Mouse (Mus musculus) intestine, postnatal 0 days (tissue): ENCODE measurements around the gene Snapin. TPM values are rescaled to one million over a fixed set of nuclear protein-coding genes. Genes with fewer than 3 reads are reported as not detected.

ENCODE experiments used
- ATAC-seq: fragments of 200-750 bp; cut with Nextera tagmentation; 2 replicates; pipeline ENCODE4 v1.8.0; 2017; ENCODE audit warnings: mild to moderate bottlenecking, moderate TSS enrichment, moderate library complexity
- H3K27ac ChIP-seq: fragments of 300-500 bp; sonication (generic); 2 replicates; pipeline ENCODE4 v1.5.1; 2014; ENCODE audit warnings: mild to moderate bottlenecking, low read depth, low read length, moderate library complexity
- H3K27me3 ChIP-seq: fragments of 300-500 bp; sonication (generic); replicated peaks from 2 replicates; pipeline ENCODE4 v1.6.1; 2014; ENCODE audit warnings: low read length, mixed read lengths; ENCODE audit not compliant: control insufficient read depth, insufficient read depth
- H3K36me3 ChIP-seq: fragments of 300-500 bp; sonication (generic); 2 replicates; pipeline ENCODE4 v1.6.1; 2014; ENCODE audit warnings: mild to moderate bottlenecking, moderate library complexity; ENCODE audit not compliant: control insufficient read depth, insufficient read depth
- H3K4me1 ChIP-seq: fragments of 300-500 bp; sonication (generic); replicated peaks from 2 replicates; pipeline ENCODE4 v1.6.1; 2014; ENCODE audit warnings: antibody characterized with exemption, low read length, mixed read lengths; ENCODE audit not compliant: control insufficient read depth, insufficient read depth
- H3K4me2 ChIP-seq: fragments of 300-500 bp; sonication (generic); replicated peaks from 2 replicates; pipeline ENCODE4 v1.6.1; 2014; ENCODE audit warnings: low read depth, mild to moderate bottlenecking, moderate library complexity
- H3K4me3 ChIP-seq: fragments of 300-500 bp; sonication (generic); 2 replicates; pipeline ENCODE4 v1.5.1; 2014; ENCODE audit warnings: low read depth, low read length
- H3K9ac ChIP-seq: fragments of 300-500 bp; sonication (generic); 2 replicates; pipeline ENCODE4 v1.6.1; 2014; ENCODE audit warnings: mild to moderate bottlenecking, low read depth, low read length
- H3K9me3 ChIP-seq: fragments of 300-500 bp; sonication (generic); 2 replicates; pipeline ENCODE4 v1.6.1; 2016; ENCODE audit warnings: mixed run types; ENCODE audit not compliant: control insufficient read depth
- CTCF ChIP-seq: sonication (generic); IDR thresholded peaks from 2 replicates; pipeline ENCODE4 v1.5.1; 2016; ENCODE audit warnings: low read depth, mild to moderate bottlenecking, control low read depth, antibody characterized with exemption, moderate library complexity
- WGBS: fragments of 180-500 bp; shearing (Covaris S2); extraction: QIAGEN DNeasy Blood & Tissue Kit; methylation state at CpG from one replicate; pipeline ENCODE4 v1.1.7; 2014; 5-methylcytosine and 5-hydroxymethylcytosine counted together
- polyA plus RNA-seq: library from polyadenylated mRNA; unstranded; fragments of >200 nt; fragmentation: Nextera tagmentation; extraction: Ambion mirVana; gene quantifications from 2 replicates; pipeline ENCODE4 v1.2.1, GENCODE M21; 2015

The Snapin gene
- polyA plus RNA-seq, 1 experiment from 2014 or later = 53.1 TPM

DNA sequence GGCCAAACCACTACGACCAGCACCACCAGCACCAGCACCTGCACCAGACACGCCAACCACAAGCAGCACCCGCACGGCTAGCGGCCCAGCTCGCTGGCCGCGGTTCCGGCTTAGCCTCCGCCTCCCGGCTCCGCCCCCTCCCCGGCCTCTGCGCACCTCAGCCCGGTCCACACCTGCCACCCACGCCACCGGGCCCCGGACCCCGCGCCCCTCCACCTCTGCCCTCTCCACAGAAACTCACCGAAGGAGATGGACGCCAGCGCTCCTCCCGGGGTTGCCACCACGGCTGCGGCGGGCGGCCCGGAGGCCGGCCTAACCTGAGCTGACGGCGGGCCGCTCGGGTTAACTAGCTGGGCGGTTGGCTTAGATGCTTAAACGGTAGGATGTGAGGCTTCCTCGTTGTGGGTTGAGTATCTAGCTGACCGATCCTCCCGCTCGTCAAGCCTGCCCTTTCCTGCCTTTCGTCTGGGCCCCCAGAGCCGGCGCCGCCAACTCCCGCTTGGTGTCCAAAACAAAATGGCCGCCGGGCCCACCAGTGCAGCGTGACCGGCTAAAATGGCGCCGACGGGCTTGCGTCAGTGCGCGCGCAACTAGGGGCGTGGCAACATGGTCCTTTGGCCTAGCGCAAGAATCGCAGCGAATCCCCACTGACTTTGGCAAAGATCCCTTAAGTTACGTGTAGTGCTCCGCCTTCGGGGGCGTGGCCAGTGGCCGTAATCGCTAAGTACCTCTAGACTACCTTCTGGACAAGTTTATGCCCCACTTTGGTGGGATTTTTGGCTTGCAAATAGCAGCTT, 18.3 kb upstream of the Snapin start, which contains the start of gene Chtop:
Gene Chtop (minus strand): TSS at position 549 of the 797 bp plus-strand sequence.
- H3K9me3 ChIP-seq = no peaks in the 10 kb centered on the region
- H3K9ac ChIP-seq = peak within 1 kb of the TSS; percentile 99
- H3K27ac ChIP-seq = peak within 1 kb of the TSS; percentile 95
- peak within 1 kb of the TSS; percentile 94 for H3K4me3 ChIP-seq
- H3K4me2 ChIP-seq = peak within 1 kb of the TSS; percentile 78
- peak; percentile 91 for ATAC-seq
- no peaks in the 10 kb centered on the region for H3K27me3 ChIP-seq
- no peak for TF ChIP-seq CTCF
- peaks cover 5% of the 10 kb centered on the region; the same call in 1 of the 2 replicates for H3K4me1 ChIP-seq
- under 1% methylated on average over 65 of the region's 66 CpGs for WGBS
- peaks cover 24% of the 10 kb centered on the region for H3K36me3 ChIP-seq

DNA sequence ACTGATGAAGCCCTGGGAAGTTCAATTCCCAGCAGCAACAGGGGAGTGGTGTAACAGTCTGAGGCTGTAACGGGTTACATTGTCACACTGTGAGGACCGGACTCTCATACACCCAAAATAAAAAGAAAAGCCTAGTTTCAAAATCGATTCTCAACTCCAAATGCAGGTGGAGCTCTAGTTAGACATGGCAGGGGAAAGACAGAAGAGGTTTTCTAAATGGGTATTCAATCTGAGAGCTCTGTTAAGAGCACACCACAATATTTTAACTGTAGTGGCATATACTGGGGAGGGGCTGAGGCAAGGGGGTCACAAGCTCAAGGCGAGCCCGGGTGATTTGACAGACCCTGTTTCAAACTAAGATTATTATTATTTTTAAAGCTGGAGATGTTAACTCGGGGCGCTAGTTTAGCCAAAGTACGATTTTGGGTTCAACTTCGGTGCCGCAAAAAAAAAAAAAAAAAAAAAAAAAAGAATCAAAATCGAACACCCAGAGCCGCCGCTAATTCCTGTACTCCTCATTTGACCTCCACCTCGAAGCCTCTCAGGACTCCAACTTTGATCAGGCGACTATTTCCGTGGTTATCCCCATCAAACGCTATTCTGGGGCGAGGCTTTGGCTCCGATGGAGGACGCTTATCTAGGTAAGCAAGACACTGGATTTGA, 17.6 kb upstream of the Snapin start:
- peaks cover 26% of the 10 kb centered on the region for H3K36me3 ChIP-seq

DNA sequence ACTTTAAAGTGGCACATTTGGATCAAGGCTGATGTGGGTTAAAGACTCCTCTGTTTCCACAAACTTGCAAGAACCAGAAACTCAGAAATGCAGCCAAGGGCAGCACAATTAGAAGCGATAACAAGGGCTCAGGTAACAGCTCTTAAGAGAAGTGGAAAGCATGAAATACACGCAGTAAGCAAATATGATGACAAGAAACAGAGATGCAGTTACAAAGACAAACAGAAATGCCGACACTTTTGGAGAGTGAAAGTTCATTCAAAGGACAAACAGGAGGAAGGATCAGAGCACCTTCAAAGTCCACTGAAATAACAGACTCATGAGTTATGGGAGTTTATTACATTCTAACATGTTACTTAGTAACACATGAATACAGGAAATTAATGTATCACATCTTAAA, 15.5 kb upstream of the Snapin start:
- H3K36me3 ChIP-seq = peaks cover 46% of the 10 kb centered on the region
- ATAC-seq = no peak
- H3K4me1 ChIP-seq = peaks cover 5% of the 10 kb centered on the region; the same call in 1 of the 2 replicates
- H3K9ac ChIP-seq = no peak overlapping the region
- no peaks in the 10 kb centered on the region for H3K9me3 ChIP-seq
- H3K27me3 ChIP-seq = no peaks in the 10 kb centered on the region
- no peak overlapping the region for H3K27ac ChIP-seq
- WGBS = 65% methylated on average over 3 of the region's 3 CpGs
- TF ChIP-seq CTCF = no peak
- H3K4me2 ChIP-seq = no peak overlapping the region
- H3K4me3 ChIP-seq = no peak overlapping the region

More for the DNA sequence above, 17.6 kb upstream of the Snapin start:
- Histone ChIP-seq H3K4me1 (peaks cover 5% of the 10 kb centered on the region; the same call in 1 of the 2 replicates), H3K9ac (peak overlapping the region; percentile 99), H3K9me3 (no peaks in the 10 kb centered on the region), H3K27ac (peak overlapping the region; percentile 95), H3K4me2 (peak overlapping the region; percentile 78), H3K4me3 (peak overlapping the region; percentile 94), H3K27me3 (no peaks in the 10 kb centered on the region)
- 1% methylated on average over 20 of the region's 20 CpGs for WGBS
- 0 out of 2 replicates have a peak, but pooled peaks have one; percentile 23 for TF ChIP-seq CTCF
- ATAC-seq = no peak

DNA sequence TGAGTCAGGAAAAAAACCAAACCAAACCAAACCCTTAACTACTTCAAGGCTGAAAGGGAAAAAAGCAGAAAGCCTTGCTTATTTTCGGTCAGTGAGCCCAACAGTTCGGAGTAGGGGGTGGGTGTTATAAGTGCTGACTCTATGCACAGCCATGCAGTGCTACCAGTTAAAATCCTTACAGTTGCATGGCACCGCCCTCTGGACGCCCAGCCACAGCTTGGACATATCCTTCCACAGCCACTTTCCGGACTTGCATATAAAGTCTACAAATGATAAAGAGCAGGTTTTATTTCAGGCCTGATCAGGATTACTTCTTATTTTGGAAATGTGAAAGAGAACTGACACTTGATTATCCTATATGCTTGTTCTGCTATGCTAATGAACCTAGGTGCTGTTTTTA, 14.4 kb upstream of the Snapin start:
- 92% methylated on average over 5 of the region's 5 CpGs for WGBS
- TF ChIP-seq CTCF = no peak
- Histone ChIP-seq H3K9ac (no peak overlapping the region), H3K4me2 (no peak overlapping the region), H3K9me3 (no peaks in the 10 kb centered on the region), H3K4me3 (no peak overlapping the region), H3K36me3 (peaks cover 55% of the 10 kb centered on the region), H3K27ac (no peak overlapping the region), H3K4me1 (peaks cover 5% of the 10 kb centered on the region; the same call in 1 of the 2 replicates), H3K27me3 (no peaks in the 10 kb centered on the region)
- ATAC-seq = no peak

DNA sequence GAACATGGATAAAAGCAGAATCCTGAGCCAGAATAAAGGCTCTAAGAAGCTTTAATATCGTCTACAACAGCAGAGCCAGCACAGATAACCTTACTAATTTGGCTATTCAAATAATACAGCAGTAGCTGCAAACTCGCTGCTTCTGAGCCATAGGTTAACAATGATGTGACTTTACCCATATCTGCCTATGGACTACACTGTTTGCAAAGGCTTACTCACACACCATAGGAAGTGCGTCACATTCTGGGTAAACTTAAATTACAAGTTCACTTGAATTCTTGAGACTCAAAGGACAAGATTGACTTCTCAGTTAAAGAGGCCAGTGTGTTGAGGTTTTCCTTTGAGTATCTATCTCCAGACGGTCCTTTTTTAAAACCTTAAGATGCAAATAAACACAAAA, 12.6 kb upstream of the Snapin start:
- WGBS = 53% methylated on average over 4 of the region's 4 CpGs
- Histone ChIP-seq H3K27me3 (no peaks in the 10 kb centered on the region), H3K4me1 (peaks cover 5% of the 10 kb centered on the region; the same call in 1 of the 2 replicates), H3K36me3 (peaks cover 70% of the 10 kb centered on the region), H3K4me3 (no peak overlapping the region), H3K27ac (no peak overlapping the region), H3K9ac (no peak overlapping the region), H3K4me2 (no peak overlapping the region), H3K9me3 (no peaks in the 10 kb centered on the region)
- no peak for TF ChIP-seq CTCF
- no peak for ATAC-seq

DNA sequence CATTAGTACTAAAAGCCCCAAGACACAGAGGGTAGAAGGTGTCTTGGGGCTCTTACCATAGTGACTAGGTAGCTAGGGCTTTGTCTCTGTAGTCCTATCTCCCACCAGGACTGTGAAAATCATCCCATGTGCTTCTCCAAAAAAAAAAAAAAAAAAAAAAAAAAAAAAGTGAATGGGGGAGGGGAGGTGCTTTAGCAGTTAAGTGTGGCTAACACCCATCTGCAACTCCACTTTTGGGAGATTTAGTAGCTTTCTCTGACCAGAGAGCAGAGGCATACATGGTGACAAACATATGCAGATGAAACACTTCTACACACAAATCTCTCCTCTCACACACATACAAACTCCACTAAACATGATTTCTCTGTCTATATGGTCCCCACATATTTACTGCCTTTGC, 6.8 kb upstream of the Snapin start:
- Histone ChIP-seq H3K9me3 (no peaks in the 10 kb centered on the region), H3K9ac (no peak overlapping the region), H3K4me3 (no peak overlapping the region), H3K27me3 (no peaks in the 10 kb centered on the region), H3K4me1 (no peaks in the 10 kb centered on the region), H3K4me2 (no peak overlapping the region), H3K36me3 (peaks cover 61% of the 10 kb centered on the region), H3K27ac (no peak overlapping the region)
- no peak for ATAC-seq
- no peak for TF ChIP-seq CTCF
